Mouse (Mus musculus) thymus, adult 2 months (tissue): ENCODE measurements around the gene Tulp1.

ENCODE experiments used
- CTCF ChIP-seq: fragments of 200-500 bp; IDR thresholded peaks from 2 replicates; pipeline ENCODE4 v1.5.1; 2012; ENCODE audit warnings: mild to moderate bottlenecking, control low read depth, low read length, moderate library complexity, borderline replicate concordance; ENCODE audit not compliant: control insufficient read depth, poor library complexity, insufficient read depth; ENCODE audit errors: extremely low read depth
- POLR2A ChIP-seq: fragments of 200-500 bp; IDR thresholded peaks from 2 replicates; pipeline ENCODE4 v1.6.1; 2012; ENCODE audit warnings: mild to moderate bottlenecking, low read length, control low read depth, moderate library complexity; ENCODE audit not compliant: control insufficient read depth, poor library complexity, insufficient read depth; ENCODE audit errors: extremely low read depth

- TF ChIP-seq POLR2A (no peak), CTCF (no peak)
Observed at GRCm38 (mm10) chr17:28371941-28372340, 6.9 kb upstream of the Tulp1 start.
